Mouse (Mus musculus): ENCODE measurements around the gene Ppp1r11. TPM values are rescaled to one million over a fixed set of nuclear protein-coding genes. Genes with fewer than 3 reads are reported as not detected.
A peak's percentile ranks its signal among the peaks of the same experiment; 100 is the strongest.

Ppp1r11 gene
- polyA plus RNA-seq, 1 experiment from 2014 or later, result 116 TPM

- no peaks in the 10 kb centered on the region for H3K36me3 ChIP-seq
- H3K9ac ChIP-seq, result no peak overlapping the region
- peaks cover 5% of the 10 kb centered on the region; the same call in 1 of the 2 replicates for H3K4me1 ChIP-seq
- ATAC-seq (ENCODE audit: insufficient read depth, low FRiP score, low read depth), result no peak
- no peak overlapping the region for H3K4me2 ChIP-seq
- no peak overlapping the region for H3K27ac ChIP-seq
- 23% methylated on average over 5 of the region's 5 CpGs for WGBS
- no peaks in the 10 kb centered on the region for H3K9me3 ChIP-seq
- no peak overlapping the region for H3K4me3 ChIP-seq (replicated peaks)
- H3K27me3 ChIP-seq (replicated peaks), result 0 out of 2 replicates have a peak, but pooled peaks cover 5% of the 10 kb centered on the region
Measured at GRCm38 (mm10) chr17:36982253-36983155, 31.0 kb upstream of the Ppp1r11 start.

DNA sequence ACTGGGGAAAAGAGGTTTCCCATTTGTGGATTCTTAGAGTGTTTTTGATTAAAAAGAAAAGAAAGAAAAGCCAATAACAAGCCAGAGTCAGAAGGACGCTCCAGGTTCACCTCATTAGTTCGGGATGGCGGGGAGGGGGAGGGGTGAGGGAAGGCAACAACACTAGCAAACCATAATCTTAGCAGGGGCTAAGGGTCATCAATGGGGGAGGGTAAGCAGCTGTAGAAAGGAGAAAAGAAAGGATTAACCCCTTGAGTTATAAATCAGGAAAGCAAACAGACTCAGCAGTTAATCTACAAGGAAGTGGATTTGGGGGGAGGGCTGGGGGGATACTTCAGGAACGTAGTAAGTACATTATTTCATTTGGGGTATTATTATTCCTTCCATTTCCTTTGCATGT is 30.3 kb upstream of the Ppp1r11 start:
- ATAC-seq (ENCODE audit: insufficient read depth, low FRiP score, low read depth), result no peak
- no peaks in the 10 kb centered on the region for H3K27me3 ChIP-seq (replicated peaks)
- H3K27ac ChIP-seq, result no peak overlapping the region
- peaks cover 5% of the 10 kb centered on the region; the same call in 1 of the 2 replicates for H3K4me1 ChIP-seq
- H3K36me3 ChIP-seq, result no peaks in the 10 kb centered on the region
- H3K9ac ChIP-seq, result no peak overlapping the region
- no peaks in the 10 kb centered on the region for H3K9me3 ChIP-seq
- WGBS, result 5% methylated on average over 4 of the region's 4 CpGs
- no peak overlapping the region for H3K4me3 ChIP-seq (replicated peaks)
- peak overlapping the region; percentile 42; the same call in 1 of the 2 replicates for H3K4me2 ChIP-seq

GRCm38 (mm10) chr17:36981221-36981813 is 29.8 kb upstream of the Ppp1r11 start, which contains the start of gene 2410137M14Rik:
Gene 2410137M14Rik, minus strand, starts transcription at chr17:36981237.
- H3K4me2 ChIP-seq, result peak within 1 kb of the TSS; percentile 42
- H3K4me1 ChIP-seq, result peaks cover 5% of the 10 kb centered on the region; the same call in 1 of the 2 replicates
- H3K9me3 ChIP-seq, result no peaks in the 10 kb centered on the region
- WGBS, result 11% methylated on average over 18 of the region's 18 CpGs
- no peak within 1 kb of the TSS for H3K9ac ChIP-seq
- no peaks in the 10 kb centered on the region for H3K27me3 ChIP-seq (replicated peaks)
- ATAC-seq (ENCODE audit: insufficient read depth, low FRiP score, low read depth), result no peak
- H3K27ac ChIP-seq, result no peak within 1 kb of the TSS
- no peaks in the 10 kb centered on the region for H3K36me3 ChIP-seq
- H3K4me3 ChIP-seq (replicated peaks), result no peak within 1 kb of the TSS

DNA sequence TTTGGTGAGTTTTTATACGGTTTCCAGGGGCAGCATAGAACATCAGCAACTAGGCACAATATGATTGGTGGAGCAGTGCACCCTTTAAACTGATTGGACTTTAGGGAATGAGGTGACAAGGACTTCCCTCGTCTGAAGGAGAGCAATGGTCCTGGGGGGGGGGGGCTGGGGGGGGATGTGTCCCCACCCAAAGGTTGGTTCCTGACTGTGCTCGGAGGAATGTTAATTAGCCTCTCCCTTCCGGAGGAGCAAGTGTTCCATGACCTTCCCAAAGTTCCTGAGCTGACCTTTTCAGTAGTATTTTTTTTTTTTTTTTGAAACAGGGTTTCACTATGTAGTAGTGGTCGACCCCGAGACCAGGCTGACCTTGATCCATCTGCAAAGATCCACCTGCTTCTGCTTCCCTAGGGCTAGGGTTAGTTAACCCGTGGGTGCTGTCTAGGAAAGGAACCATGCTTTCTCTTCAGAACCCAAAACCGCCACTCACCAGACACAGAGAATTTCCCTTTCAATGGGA is 21.8 kb upstream of the Ppp1r11 start:
- Histone ChIP-seq H3K27ac (no peak overlapping the region), H3K4me1 (no peaks in the 10 kb centered on the region), H3K9me3 (no peaks in the 10 kb centered on the region), H3K4me3 (replicated peaks) (no peak overlapping the region), H3K4me2 (no peak overlapping the region), H3K9ac (no peak overlapping the region), H3K36me3 (no peaks in the 10 kb centered on the region), H3K27me3 (replicated peaks) (no peaks in the 10 kb centered on the region)
- WGBS, result 66% methylated on average over 8 of the region's 8 CpGs
- no peak for ATAC-seq (ENCODE audit: insufficient read depth, low FRiP score, low read depth)

GRCm38 (mm10) chr17:36972791-36973190 is 21.2 kb upstream of the Ppp1r11 start:
- WGBS, result 70% methylated on average over 3 of the region's 3 CpGs
- no peak for ATAC-seq (ENCODE audit: insufficient read depth, low FRiP score, low read depth)

GRCm38 (mm10) chr17:36971172-36971850 is 19.8 kb upstream of the Ppp1r11 start:
- Histone ChIP-seq H3K27ac (no peak overlapping the region), H3K9ac (no peak overlapping the region), H3K27me3 (replicated peaks) (no peaks in the 10 kb centered on the region), H3K4me2 (no peak overlapping the region), H3K4me3 (replicated peaks) (no peak overlapping the region), H3K4me1 (no peaks in the 10 kb centered on the region), H3K9me3 (no peaks in the 10 kb centered on the region), H3K36me3 (no peaks in the 10 kb centered on the region)
- no peak for ATAC-seq (ENCODE audit: insufficient read depth, low FRiP score, low read depth)
- WGBS, result 81% methylated on average over 6 of the region's 6 CpGs

More at GRCm38 (mm10) chr17:36972791-36973190, 21.2 kb upstream of the Ppp1r11 start:
- Histone ChIP-seq H3K27me3 (replicated peaks) (no peaks in the 10 kb centered on the region), H3K27ac (no peak overlapping the region), H3K36me3 (no peaks in the 10 kb centered on the region), H3K4me1 (no peaks in the 10 kb centered on the region), H3K9ac (no peak overlapping the region), H3K4me3 (replicated peaks) (no peak overlapping the region), H3K9me3 (no peaks in the 10 kb centered on the region), H3K4me2 (no peak overlapping the region)

GRCm38 (mm10) chr17:36970316-36970890 is 18.9 kb upstream of the Ppp1r11 start:
- WGBS, result 74% methylated on average over 14 of the region's 14 CpGs
- Histone ChIP-seq H3K9me3 (no peaks in the 10 kb centered on the region), H3K9ac (no peak overlapping the region), H3K4me1 (no peaks in the 10 kb centered on the region), H3K4me2 (no peak overlapping the region), H3K4me3 (replicated peaks) (no peak overlapping the region), H3K36me3 (no peaks in the 10 kb centered on the region), H3K27me3 (replicated peaks) (no peaks in the 10 kb centered on the region), H3K27ac (no peak overlapping the region)
- no peak for ATAC-seq (ENCODE audit: insufficient read depth, low FRiP score, low read depth)

GRCm38 (mm10) chr17:36966875-36967274 is 15.3 kb upstream of the Ppp1r11 start:
- no peaks in the 10 kb centered on the region for H3K36me3 ChIP-seq
- H3K9me3 ChIP-seq, result no peaks in the 10 kb centered on the region
- no peaks in the 10 kb centered on the region for H3K4me1 ChIP-seq
- no peak overlapping the region for H3K4me3 ChIP-seq (replicated peaks)
- 76% methylated on average over 1 of the region's 1 CpGs for WGBS
- no peak overlapping the region for H3K4me2 ChIP-seq
- no peak overlapping the region for H3K27ac ChIP-seq
- H3K9ac ChIP-seq, result no peak overlapping the region
- no peaks in the 10 kb centered on the region for H3K27me3 ChIP-seq (replicated peaks)
- no peak for ATAC-seq (ENCODE audit: insufficient read depth, low FRiP score, low read depth)

- WGBS, result 57% methylated on average over 1 of the region's 1 CpGs
- Histone ChIP-seq H3K4me2 (no peak overlapping the region), H3K4me1 (peaks cover 8% of the 10 kb centered on the region), H3K9me3 (no peaks in the 10 kb centered on the region), H3K4me3 (replicated peaks) (no peak overlapping the region), H3K27ac (no peak overlapping the region), H3K27me3 (replicated peaks) (no peaks in the 10 kb centered on the region), H3K36me3 (peaks cover under 1% of the 10 kb centered on the region), H3K9ac (no peak overlapping the region)
- ATAC-seq (ENCODE audit: insufficient read depth, low FRiP score, low read depth), result no peak
Measured at GRCm38 (mm10) chr17:36961125-36961524, 9.6 kb upstream of the Ppp1r11 start.

- Histone ChIP-seq H3K4me2 (peak overlapping the region; percentile 69), H3K36me3 (peaks cover 7% of the 10 kb centered on the region), H3K27ac (peak overlapping the region; percentile 72), H3K27me3 (replicated peaks) (no peaks in the 10 kb centered on the region), H3K9ac (peak overlapping the region; percentile 47), H3K4me3 (replicated peaks) (peak overlapping the region; percentile 58), H3K4me1 (peaks cover 8% of the 10 kb centered on the region), H3K9me3 (no peaks in the 10 kb centered on the region)
- no peak for ATAC-seq (ENCODE audit: insufficient read depth, low FRiP score, low read depth)
- 7% methylated on average over 12 of the region's 12 CpGs for WGBS
Measured at GRCm38 (mm10) chr17:36958884-36959283, 7.3 kb upstream of the Ppp1r11 start.

- Histone ChIP-seq H3K27me3 (replicated peaks) (no peaks in the 10 kb centered on the region), H3K4me3 (replicated peaks) (peak within 1 kb of the TSS; percentile 58), H3K4me1 (peaks cover 8% of the 10 kb centered on the region), H3K36me3 (peaks cover 7% of the 10 kb centered on the region), H3K9ac (peak within 1 kb of the TSS; percentile 51), H3K27ac (peak within 1 kb of the TSS; percentile 72), H3K4me2 (peak within 1 kb of the TSS; percentile 69), H3K9me3 (no peaks in the 10 kb centered on the region)
- 0% methylated on average over 46 of the region's 46 CpGs for WGBS
- peak; percentile 97 for ATAC-seq (ENCODE audit: insufficient read depth, low FRiP score, low read depth)
Measured at GRCm38 (mm10) chr17:36957999-36958743, 6.6 kb upstream of the Ppp1r11 start, which contains the start of the genes Znrd1 and Znrd1as. Gene Znrd1, minus strand, starts transcription at chr17:36958559. Gene Znrd1as, plus strand, starts transcription at chr17:36958592.
